Mouse (Mus musculus): ENCODE data around the gene Gtf3c2. TPM values are rescaled to one million over a fixed set of nuclear protein-coding genes. Genes with fewer than 3 reads are reported as not detected.

Gene Gtf3c2
- total RNA-seq, 2 experiments from 2014 or later, result 87.2 to 88.0 TPM

GRCm38 (mm10) chr5:31153516-31154151, 26.3 kb downstream of the Gtf3c2 start:
- no peak for DNase-seq (ENCODE audit: low spot score in 2 of 2)

DNA sequence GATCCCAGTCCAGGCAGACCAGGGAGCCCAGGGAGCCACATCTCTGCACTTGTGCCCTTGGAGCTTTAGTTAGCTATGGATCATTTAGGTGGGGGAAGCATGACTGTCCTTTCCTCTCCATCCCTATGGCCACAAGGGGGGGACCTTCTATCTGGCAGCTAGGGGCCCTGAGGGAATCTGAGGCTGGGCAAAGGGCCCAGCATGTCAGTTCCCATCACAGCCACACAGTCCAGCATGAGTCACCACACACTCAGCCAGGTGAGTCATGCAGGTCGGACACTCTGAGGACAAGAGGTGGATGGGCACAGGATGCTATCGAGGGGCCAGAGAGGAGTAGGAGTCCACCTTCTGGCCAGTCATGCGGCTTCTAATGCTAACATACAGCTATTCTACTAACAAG, 28.2 kb downstream of the Gtf3c2 start:
- DNase-seq (ENCODE audit: low spot score in 2 of 2), result no peak

DNA sequence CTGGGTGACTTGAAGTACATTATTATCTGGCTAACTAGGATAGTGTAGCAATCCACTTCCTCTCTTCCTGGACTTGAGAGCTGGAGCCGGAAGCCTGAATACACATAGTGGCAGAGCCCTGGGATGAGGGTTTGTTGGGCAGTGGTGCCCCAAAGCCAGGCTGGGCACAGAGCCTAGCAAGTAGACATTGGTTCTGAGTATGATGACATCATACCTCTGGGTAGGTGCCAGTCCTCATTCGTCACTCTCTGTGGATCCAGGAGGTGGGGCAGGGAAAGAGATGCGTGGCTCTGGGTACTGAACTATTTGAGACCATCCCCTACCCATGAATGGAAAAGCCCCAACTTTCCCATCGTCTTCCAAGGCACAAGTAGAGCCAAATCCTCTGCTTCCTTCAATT, 30.2 kb downstream of the Gtf3c2 start:
- no peak for DNase-seq (ENCODE audit: low spot score in 2 of 2)

GRCm38 (mm10) chr5:31138968-31139425, 40.9 kb downstream of the Gtf3c2 start:
- no peak for DNase-seq (ENCODE audit: low spot score in 2 of 2)

- DNase-seq (ENCODE audit: low spot score in 2 of 2), result no peak
These were observed 41.5 kb downstream of the Gtf3c2 start, which contains the start of gene Ucn for GRCm38 (mm10) chr5:31138241-31138967. Gene Ucn, minus strand, starts transcription at chr5:31138829.

DNA sequence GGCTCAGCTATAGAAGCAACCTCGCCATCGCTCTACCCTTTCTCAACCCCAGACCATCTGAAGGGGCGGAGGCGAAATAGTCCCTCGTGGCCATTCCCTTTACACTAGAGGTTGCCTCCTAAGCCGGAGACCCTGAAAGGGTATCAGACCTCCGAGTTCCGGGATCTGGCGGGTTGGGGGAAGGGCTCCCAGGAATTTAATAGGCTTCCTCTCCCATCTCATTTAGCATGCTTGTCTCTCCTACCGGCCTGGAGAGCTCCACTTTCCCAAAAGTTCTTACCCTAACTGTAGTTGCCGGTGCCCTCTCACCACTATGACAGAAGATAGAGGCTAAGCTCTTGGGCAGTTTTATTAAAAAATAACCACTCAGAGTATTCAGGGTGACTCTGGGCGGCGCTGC, 42.3 kb downstream of the Gtf3c2 start:
- no peak for DNase-seq (ENCODE audit: low spot score in 2 of 2)

DNA sequence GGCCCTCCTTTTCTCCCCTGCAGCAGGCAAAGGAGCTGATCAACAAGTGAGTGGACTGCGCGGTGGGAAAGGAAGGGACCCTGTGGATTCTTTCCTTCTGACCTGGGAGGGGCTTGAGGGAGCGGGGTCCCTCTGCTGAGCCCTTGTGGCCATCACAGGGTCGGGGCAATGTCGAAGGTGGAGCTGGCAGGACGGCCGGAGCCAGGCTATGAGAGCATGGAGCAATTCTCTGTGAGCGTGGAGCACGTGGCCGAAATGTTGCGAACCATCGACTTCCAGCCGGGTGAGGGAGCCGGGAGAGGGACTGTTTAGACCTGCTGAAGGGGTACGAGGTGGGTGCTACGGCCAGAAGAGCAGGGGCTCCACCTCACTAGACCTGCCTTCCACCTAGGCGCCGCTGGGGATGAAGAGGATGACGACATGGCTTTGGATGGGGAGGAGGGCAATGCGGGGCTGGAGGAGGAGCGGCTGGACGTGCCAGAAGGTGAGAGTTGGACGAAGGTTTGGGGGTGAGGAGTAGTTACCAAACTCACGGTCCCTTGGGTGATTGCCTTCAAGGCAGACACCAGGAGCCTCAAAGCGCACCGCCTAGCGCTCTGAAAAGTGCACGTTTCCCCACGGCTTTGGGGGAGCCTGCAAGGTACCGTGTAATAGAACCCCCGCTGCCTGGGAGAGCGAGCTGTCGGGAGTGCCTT, 43.1 kb downstream of the Gtf3c2 start:
- no peak for DNase-seq (ENCODE audit: low spot score in 2 of 2)

DNA sequence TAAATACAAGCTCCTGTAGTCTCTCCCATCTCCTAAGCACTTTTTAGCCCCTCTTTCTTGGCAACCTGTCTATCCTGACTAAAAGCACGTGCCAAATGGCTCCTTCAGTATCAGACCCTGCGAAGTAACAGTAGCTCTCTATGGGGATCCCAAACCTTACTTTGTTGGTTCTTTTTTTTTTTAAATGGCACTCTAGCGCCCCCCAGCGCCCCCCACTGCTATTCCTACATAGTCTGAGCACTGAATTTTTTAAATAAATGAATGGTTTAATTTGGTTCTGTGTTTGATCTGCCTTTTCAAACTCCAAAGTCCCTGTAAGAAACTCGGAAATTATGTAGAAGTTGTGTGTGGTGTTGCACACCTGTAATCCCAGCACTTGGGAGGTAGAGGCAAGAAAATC, 53.9 kb downstream of the Gtf3c2 start:
- DNase-seq (ENCODE audit: low spot score in 2 of 2), result no peak

- DNase-seq (ENCODE audit: low spot score in 2 of 2), result no peak
These were observed 56.5 kb downstream of the Gtf3c2 start for GRCm38 (mm10) chr5:31123481-31123880.

DNA sequence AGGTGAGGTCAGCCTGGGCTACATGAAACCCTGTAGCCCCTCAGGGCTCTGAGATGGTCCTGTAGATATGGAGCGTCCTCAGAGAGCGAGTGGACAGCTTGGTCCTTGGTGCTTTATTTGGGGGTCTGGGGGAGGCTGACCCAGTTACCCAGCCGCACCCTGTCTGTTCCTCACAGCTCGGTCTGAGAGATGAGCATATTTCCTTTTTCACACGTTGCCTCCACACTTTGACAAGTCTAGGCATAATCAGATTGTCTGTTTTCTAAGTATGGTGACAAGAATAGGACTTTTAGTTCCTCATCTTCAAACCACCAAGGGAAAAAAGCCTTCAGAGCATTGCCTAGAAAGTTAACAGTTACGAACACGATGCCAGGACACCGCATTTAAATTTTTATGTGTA, 58.8 kb downstream of the Gtf3c2 start:
- DNase-seq (ENCODE audit: low spot score in 2 of 2), result no peak

DNA sequence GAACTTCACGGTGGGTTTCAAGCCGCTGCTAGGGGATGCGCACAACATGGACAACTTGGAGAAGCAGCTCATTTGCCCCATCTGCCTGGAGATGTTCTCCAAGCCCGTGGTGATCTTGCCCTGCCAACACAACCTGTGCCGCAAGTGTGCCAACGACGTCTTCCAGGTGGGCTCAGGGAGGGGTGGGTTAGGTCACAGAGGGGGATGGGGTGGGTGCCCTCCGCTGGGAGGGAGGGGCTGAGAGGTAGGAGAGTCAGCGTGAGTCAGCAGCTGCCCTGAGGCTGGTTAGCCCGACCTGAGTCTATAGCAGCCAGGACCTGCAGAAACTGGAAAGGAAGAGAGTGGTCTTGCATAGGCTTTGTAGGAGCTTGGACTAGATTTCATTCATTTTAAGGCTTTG, 63.0 kb downstream of the Gtf3c2 start:
- no peak for DNase-seq (ENCODE audit: low spot score in 2 of 2)

- DNase-seq (ENCODE audit: low spot score in 2 of 2), result no peak
These were observed 63.6 kb downstream of the Gtf3c2 start, which contains the start of gene Trim54 for GRCm38 (mm10) chr5:31116354-31116753. Gene Trim54, plus strand, starts transcription at chr5:31116712.

GRCm38 (mm10) chr5:31110781-31111180, 69.2 kb downstream of the Gtf3c2 start:
- DNase-seq (ENCODE audit: low spot score in 2 of 2), result no peak

DNA sequence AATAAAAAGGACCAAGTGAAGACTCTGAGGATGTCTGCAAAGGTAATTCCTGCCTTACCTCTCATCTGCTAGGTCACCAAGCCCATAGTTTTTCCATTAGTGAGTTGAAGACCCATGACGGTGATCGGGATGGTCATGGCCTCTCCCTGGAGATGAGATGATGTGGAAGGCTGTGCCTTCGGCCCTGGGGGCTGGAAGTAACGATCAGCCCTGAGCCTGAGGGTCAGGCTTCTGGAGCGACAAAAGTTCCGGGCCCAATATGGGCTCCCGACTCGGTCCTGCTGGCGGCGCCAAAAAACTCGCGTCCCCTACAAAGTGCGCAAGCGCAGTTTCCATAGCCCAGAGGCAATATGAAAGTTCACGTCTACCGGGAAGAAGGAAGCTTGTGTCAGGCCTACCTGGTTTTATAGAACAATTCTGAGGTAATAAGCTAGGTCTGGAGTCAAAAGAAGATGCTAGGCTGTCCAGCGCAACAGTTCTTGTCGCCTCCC, 71.9 kb downstream of the Gtf3c2 start, which contains the start of gene Slc30a3:
Gene Slc30a3 (minus strand): TSS at position 238 of the 491 bp plus-strand sequence.
- DNase-seq (ENCODE audit: low spot score in 2 of 2), result no peak

Other genes with a start within 250 kb of the Gtf3c2 start
- gene Cgref1, start 234.6 kb downstream of the Gtf3c2 start, total RNA-seq (2021), result 1 to 10 TPM; 3.5 to 6.0 TPM
- 100 to 1,000 TPM; 131 to 135 TPM for gene Preb, start 219.8 kb downstream of the Gtf3c2 start, total RNA-seq (2021)
- gene Tcf23, start 211.5 kb downstream of the Gtf3c2 start, total RNA-seq (2021), result under 1 TPM; 0.81 to 0.85 TPM
- gene Atraid, start 131.8 kb downstream of the Gtf3c2 start, total RNA-seq (2021), result 100 to 1,000 TPM; 109 to 115 TPM
- 10 to 100 TPM; 18.8 to 20.9 TPM for gene Slc5a6, start 131.2 kb downstream of the Gtf3c2 start, total RNA-seq (2021)
- gene Cad, start 125.4 kb downstream of the Gtf3c2 start, total RNA-seq (2021), result 10 to 100 TPM; 33.0 to 40.2 TPM
- gene Dnajc5g, start 73.9 kb downstream of the Gtf3c2 start, total RNA-seq (2021), result not detected
- gene Slc30a3, start 71.9 kb downstream of the Gtf3c2 start, total RNA-seq (2021), result under 1 TPM; 0.34 to 0.50 TPM
- 1 to 10 TPM; 1.8 to 4.2 TPM for gene Trim54, start 63.4 kb downstream of the Gtf3c2 start, total RNA-seq (2021)
- gene Ucn, start 41.3 kb downstream of the Gtf3c2 start, total RNA-seq (2021), result not detected
- gene Mpv17, start 25.9 kb downstream of the Gtf3c2 start, total RNA-seq (2021), result 10 to 100 TPM; 51.9 to 52.7 TPM
- 1 to 10 TPM; 2.7 to 3.3 TPM for gene Gm29609, start 233 bp downstream of the Gtf3c2 start, total RNA-seq (2021)
- gene Snx17, start 13.1 kb upstream of the Gtf3c2 start, total RNA-seq (2021), result 100 to 1,000 TPM; 113 TPM
- gene Eif2b4, start 13.3 kb upstream of the Gtf3c2 start, total RNA-seq (2021), result 10 to 100 TPM; 36.8 to 41.9 TPM
- 10 to 100 TPM; 32.3 to 33.7 TPM for gene Zfp513, start 22.2 kb upstream of the Gtf3c2 start, total RNA-seq (2021)
- gene Ppm1g, start 40.5 kb upstream of the Gtf3c2 start, total RNA-seq (2021), result 100 to 1,000 TPM; 107 to 117 TPM
- 100 to 1,000 TPM; 113 TPM for gene Nrbp1, start 60.7 kb upstream of the Gtf3c2 start, total RNA-seq (2021)
- 1 to 10 TPM in 1 of 2 experiments, under 1 TPM in 1; 0.98 to 1.0 TPM for gene Gm9970, start 61.1 kb upstream of the Gtf3c2 start, total RNA-seq (2021)
- 1 to 10 TPM; 5.7 to 9.1 TPM for gene Krtcap3, start 71.5 kb upstream of the Gtf3c2 start, total RNA-seq (2021)
- gene Ift172, start 111.0 kb upstream of the Gtf3c2 start, total RNA-seq (2021), result 10 to 100 TPM; 40.8 to 44.9 TPM
- 10 to 100 TPM; 12.8 to 18.3 TPM for gene Fndc4, start 115.9 kb upstream of the Gtf3c2 start, total RNA-seq (2021)
- gene Gckr, start 117.3 kb upstream of the Gtf3c2 start, total RNA-seq (2021), result 10 to 100 TPM in 1 of 2 experiments, under 1 TPM in 1; 0.39 to 17.9 TPM

Data from adrenal gland, postnatal 4 days (tissue).